Mouse (Mus musculus) heart, postnatal 25 days (tissue): ENCODE measurements around the gene Tspan9. TPM values are rescaled to one million over a fixed set of nuclear protein-coding genes. Genes with fewer than 3 reads are reported as not detected.

ENCODE experiments used
- DNase-seq: peaks from one replicate; pipeline ENCODE4 v3.0.0; 2022; ENCODE audit warnings: low spot score
- intact Hi-C: fragments of 180-260 bp; cut with DNase I; formaldehyde crosslinking; loops from one replicate; pipeline ENCODE4 v1.15.1; 2025
- total RNA-seq, 2 experiments: library from RNA; stranded (reverse); gene quantifications; 2 replicates each; pipeline ENCODE4 v1.2.3; 2021

The Tspan9 gene
- total RNA-seq, 2 experiments from 2014 or later = 129 to 132 TPM

- intact Hi-C loops = no loop called here
- DNase-seq = no peak
Observed at GRCm38 (mm10) chr6:128047239-128047638, 96.2 kb downstream of the Tspan9 start.

DNA sequence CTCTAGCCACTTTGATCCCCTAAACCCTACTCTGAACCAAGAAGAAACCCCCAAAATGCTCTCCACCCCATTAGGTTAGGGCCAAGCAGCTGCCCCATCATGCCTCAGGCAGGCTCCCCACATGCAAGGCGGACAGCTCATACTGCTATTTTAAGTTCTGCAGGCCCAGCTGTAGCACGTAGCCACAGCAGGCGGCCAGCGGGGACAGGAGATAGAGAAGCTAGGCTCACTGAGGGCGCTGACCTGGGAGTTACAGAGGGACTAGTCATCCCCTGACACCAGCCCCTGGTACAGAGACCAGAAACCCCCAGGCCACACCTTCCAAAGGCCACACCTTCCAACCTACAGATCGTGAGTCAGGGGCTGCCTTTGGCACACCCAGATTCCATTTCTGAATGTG lies 96.6 kb downstream of the Tspan9 start:
- intact Hi-C loops = no loop called here
- no peak for DNase-seq

DNA sequence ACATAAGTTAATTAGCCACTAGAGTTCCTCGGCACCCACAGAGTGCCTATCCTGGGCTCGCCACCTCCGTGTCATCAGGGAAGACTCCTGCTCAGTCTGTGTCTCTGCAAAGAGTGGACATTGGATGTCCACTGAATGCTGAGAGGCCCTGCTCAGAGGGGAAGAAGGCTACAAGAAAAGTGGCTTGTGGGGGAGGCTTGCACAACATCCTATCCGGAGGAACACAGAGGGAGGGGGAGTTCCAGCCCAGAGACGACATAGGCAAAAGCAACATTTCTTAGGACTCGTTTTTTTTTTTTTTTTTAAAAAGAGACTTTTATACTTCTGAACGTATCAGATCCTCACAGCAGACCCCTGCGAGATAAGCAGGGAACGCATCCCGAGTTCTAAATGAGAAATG lies 98.7 kb downstream of the Tspan9 start:
- intact Hi-C loops = no loop called here
- DNase-seq = no peak

- intact Hi-C loops = no loop called here
- DNase-seq = no peak
Observed at GRCm38 (mm10) chr6:128043486-128043885, 99.9 kb downstream of the Tspan9 start.

GRCm38 (mm10) chr6:128041836-128042235 lies 101.6 kb downstream of the Tspan9 start:
- intact Hi-C loops = no loop called here
- no peak for DNase-seq

GRCm38 (mm10) chr6:128039077-128039766 lies 104.2 kb downstream of the Tspan9 start:
- no peak for DNase-seq
- intact Hi-C loops = no loop called here

DNA sequence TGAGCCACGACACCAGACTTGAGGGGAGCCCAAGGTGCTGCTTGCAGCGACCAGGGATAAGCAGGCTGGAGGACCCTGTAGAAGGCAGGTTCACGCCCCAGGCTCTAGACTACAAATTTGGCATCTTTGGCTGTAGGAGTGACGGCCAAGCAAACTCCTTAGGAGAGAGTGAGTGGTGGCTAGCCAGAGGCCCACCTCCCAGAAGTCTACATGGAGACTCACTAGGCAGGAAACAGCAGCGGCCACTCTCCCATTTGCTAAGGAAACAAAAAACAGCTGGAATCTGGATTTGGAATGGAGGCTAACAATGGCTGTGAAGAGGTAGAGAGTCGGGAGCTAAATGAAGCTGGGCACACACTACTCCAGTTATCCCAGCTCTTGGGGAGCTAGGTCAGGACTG lies 104.8 kb downstream of the Tspan9 start:
- intact Hi-C loops = no loop called here
- DNase-seq = no peak

GRCm38 (mm10) chr6:128036597-128036996 lies 106.8 kb downstream of the Tspan9 start:
- DNase-seq = no peak

GRCm38 (mm10) chr6:128035930-128036309 lies 107.5 kb downstream of the Tspan9 start:
- intact Hi-C loops = no loop called here
- no peak for DNase-seq

More at GRCm38 (mm10) chr6:128036597-128036996, 106.8 kb downstream of the Tspan9 start:
- intact Hi-C loops = no loop called here

DNA sequence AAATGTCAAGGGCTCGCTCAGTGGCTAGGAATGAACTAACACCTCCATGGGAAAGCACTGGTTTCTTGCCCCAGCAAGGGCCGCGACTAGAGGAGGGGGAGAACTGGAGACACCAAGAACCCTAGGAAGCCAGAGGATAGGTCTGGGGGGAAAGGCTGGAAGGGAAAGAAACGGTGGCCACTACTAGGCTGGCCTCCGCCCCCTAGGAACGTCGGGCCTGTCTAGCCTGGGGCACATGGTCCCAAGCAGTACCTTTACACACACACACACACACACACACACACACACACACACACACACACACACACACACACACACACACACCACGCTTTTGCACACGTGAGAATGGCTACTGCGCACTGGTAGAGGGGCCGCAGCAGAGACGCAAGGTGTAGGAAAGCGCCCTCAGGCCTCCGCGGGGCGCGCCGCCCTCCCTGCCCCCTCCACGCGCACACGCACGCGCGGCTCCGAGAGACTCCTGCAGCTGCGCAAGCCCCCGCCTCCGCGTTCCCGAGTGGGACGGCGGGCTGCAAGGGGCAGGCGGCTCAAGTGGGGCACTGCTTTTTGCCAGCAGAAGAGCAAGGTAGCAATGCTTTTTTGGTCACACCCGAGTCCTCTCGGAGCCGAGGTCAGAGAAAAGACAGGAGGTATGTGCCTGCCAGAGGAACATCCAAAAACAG lies 108.0 kb downstream of the Tspan9 start:
- no peak for DNase-seq
- intact Hi-C loops = no loop called here

- DNase-seq = peak; percentile 41
- intact Hi-C loops = loop anchor here (5.0 kb wide), 1 partner anchor 42 kb away; no protein-coding TSS in a partner anchor
Observed at GRCm38 (mm10) chr6:128034317-128035249, 108.8 kb downstream of the Tspan9 start.

- DNase-seq = no peak
- intact Hi-C loops = loop anchor here (2.0 to 5.0 kb wide), 3 partner anchors 42 to 111 kb away; no protein-coding TSS in a partner anchor
Observed at GRCm38 (mm10) chr6:128033868-128034250, 109.5 kb downstream of the Tspan9 start.

GRCm38 (mm10) chr6:128033172-128033867 lies 110.1 kb downstream of the Tspan9 start:
- intact Hi-C loops = loop anchor here (2.0 to 5.0 kb wide), 3 partner anchors 41 to 111 kb away; no protein-coding TSS in a partner anchor
- DNase-seq = no peak

DNA sequence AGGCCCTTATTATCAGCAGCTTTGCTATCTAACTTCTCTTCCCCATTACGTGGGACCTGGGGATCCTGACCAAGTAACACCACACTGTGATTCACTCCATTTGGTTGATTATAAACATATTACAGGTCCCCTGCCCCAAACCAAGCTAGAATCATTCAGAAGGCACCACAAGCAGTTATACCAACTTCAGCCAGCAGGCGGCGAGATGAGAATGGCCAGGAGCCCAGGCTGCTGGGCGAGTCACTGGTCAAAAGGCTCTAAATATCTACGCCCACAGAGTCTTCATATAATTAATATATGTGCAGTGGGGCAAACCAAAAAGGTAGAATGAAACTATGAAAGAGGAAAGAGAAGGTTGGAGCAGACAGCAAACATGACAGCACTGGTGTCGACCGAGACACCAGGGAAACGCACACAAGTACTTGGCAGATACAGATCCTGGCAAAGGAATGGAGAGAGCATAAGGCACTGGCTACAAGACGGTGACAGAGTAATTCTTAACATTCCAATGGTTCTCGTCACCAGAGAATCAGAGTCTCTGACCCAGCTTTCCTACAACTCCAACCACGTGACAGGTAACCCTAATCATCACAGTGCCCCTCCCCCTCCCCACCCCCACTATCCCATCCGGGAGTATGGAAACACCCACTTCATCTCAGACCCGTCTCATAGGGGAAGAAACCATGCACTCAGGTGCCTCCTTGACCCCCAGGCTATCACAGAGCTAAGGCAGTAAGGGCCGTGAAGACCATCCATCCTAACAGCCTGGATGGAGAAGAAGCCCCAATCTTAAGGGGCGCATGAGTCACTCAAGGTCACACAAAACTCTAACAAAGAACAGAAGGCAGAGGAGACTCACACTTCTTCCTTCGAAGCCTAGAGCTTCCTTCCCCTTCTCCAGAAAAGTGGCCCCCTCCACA lies 110.9 kb downstream of the Tspan9 start:
- peak; percentile 37 for DNase-seq
- intact Hi-C loops = loop anchor here (1.0 to 5.0 kb wide), 4 partner anchors 40 to 112 kb away; no protein-coding TSS in a partner anchor

- no peak for DNase-seq
- intact Hi-C loops = loop anchor here (5.0 kb wide), 1 partner anchor 39 kb away; no protein-coding TSS in a partner anchor
Observed at GRCm38 (mm10) chr6:128031584-128031983, 111.8 kb downstream of the Tspan9 start.

GRCm38 (mm10) chr6:128031096-128031495 lies 112.3 kb downstream of the Tspan9 start:
- DNase-seq = no peak
- intact Hi-C loops = loop anchor here (5.0 kb wide), 1 partner anchor 39 kb away; no protein-coding TSS in a partner anchor

DNA sequence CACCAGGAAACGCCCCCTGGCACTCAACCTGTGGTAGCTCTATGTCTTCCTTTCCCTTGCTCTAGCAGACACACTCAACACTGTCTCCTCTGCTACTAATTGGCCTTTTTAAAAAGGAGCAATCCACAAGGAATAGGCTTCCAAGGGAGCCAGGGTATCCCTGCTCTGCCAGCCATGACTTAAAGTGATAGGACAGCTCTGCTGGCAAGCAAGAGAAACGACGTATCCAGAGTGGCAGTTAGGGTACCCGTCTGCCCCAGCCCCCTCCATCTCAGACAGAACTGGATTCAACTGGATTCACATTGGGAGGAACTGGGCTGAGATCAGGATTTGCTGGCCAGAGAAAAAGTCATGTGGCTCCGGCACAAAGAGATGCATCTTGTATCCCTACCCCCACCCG lies 112.9 kb downstream of the Tspan9 start:
- intact Hi-C loops = loop anchor here (5.0 kb wide), 1 partner anchor 38 kb away; no protein-coding TSS in a partner anchor
- no peak for DNase-seq
